Mouse (Mus musculus): ENCODE data around the gene Adnp. TPM values are rescaled to one million over a fixed set of nuclear protein-coding genes. Genes with fewer than 3 reads are reported as not detected.

The Adnp gene
- polyA plus RNA-seq, 1 experiment from 2014 or later = 2.3 TPM

GRCm38 (mm10) chr2:168154090-168154881 is 52.6 kb downstream of the Adnp start:
- Histone ChIP-seq H3K27ac (ENCODE audit: low read depth, low read length) (peak overlapping the region; percentile 18; the same call in 1 of the 2 replicates), H3K36me3 (ENCODE audit: control insufficient read depth, insufficient read depth, low read length) (no peaks in the 10 kb centered on the region), H3K9ac (ENCODE audit: low read depth, low read length) (peak overlapping the region; percentile 43; the same call in 1 of the 2 replicates), H3K4me2 (ENCODE audit: low read length) (peak overlapping the region; percentile 16), H3K4me1 (ENCODE audit: control insufficient read depth, insufficient read depth, low read depth, low read length) (peaks cover 9% of the 10 kb centered on the region), H3K9me3 (ENCODE audit: control insufficient read depth, low read length) (no peaks in the 10 kb centered on the region), H3K27me3 (replicated peaks; ENCODE audit: control insufficient read depth, insufficient read depth, low read length) (no peaks in the 10 kb centered on the region), H3K4me3 (ENCODE audit: low read length) (no peak overlapping the region)
- peak; percentile 87 for ATAC-seq
- 20% methylated on average over 14 of the region's 14 CpGs for WGBS

GRCm38 (mm10) chr2:168149241-168149640 is 57.7 kb downstream of the Adnp start:
- Histone ChIP-seq H3K4me2 (ENCODE audit: low read length) (no peak overlapping the region), H3K36me3 (ENCODE audit: control insufficient read depth, insufficient read depth, low read length) (no peaks in the 10 kb centered on the region), H3K27ac (ENCODE audit: low read depth, low read length) (no peak overlapping the region), H3K27me3 (replicated peaks; ENCODE audit: control insufficient read depth, insufficient read depth, low read length) (no peaks in the 10 kb centered on the region), H3K4me1 (ENCODE audit: control insufficient read depth, insufficient read depth, low read depth, low read length) (peaks cover under 1% of the 10 kb centered on the region; the same call in 1 of the 2 replicates), H3K9me3 (ENCODE audit: control insufficient read depth, low read length) (no peaks in the 10 kb centered on the region), H3K9ac (ENCODE audit: low read depth, low read length) (no peak overlapping the region), H3K4me3 (ENCODE audit: low read length) (no peak overlapping the region)
- no peak for ATAC-seq
- 90% methylated on average over 8 of the region's 8 CpGs for WGBS

GRCm38 (mm10) chr2:168147722-168148432 is 59.0 kb downstream of the Adnp start:
- Histone ChIP-seq H3K9me3 (ENCODE audit: control insufficient read depth, low read length) (no peaks in the 10 kb centered on the region), H3K4me2 (ENCODE audit: low read length) (no peak overlapping the region), H3K9ac (ENCODE audit: low read depth, low read length) (no peak overlapping the region), H3K4me3 (ENCODE audit: low read length) (no peak overlapping the region), H3K27me3 (replicated peaks; ENCODE audit: control insufficient read depth, insufficient read depth, low read length) (no peaks in the 10 kb centered on the region), H3K36me3 (ENCODE audit: control insufficient read depth, insufficient read depth, low read length) (no peaks in the 10 kb centered on the region), H3K4me1 (ENCODE audit: control insufficient read depth, insufficient read depth, low read depth, low read length) (no peaks in the 10 kb centered on the region), H3K27ac (ENCODE audit: low read depth, low read length) (no peak overlapping the region)
- ATAC-seq = no peak
- WGBS = 74% methylated on average over 22 of the region's 22 CpGs

GRCm38 (mm10) chr2:168145437-168145836 is 61.5 kb downstream of the Adnp start:
- ATAC-seq = no peak
- Histone ChIP-seq H3K27ac (ENCODE audit: low read depth, low read length) (no peak overlapping the region), H3K9ac (ENCODE audit: low read depth, low read length) (peak overlapping the region; percentile 31; the same call in 1 of the 2 replicates), H3K9me3 (ENCODE audit: control insufficient read depth, low read length) (no peaks in the 10 kb centered on the region), H3K27me3 (replicated peaks; ENCODE audit: control insufficient read depth, insufficient read depth, low read length) (no peaks in the 10 kb centered on the region), H3K4me3 (ENCODE audit: low read length) (no peak overlapping the region), H3K36me3 (ENCODE audit: control insufficient read depth, insufficient read depth, low read length) (no peaks in the 10 kb centered on the region), H3K4me2 (ENCODE audit: low read length) (no peak overlapping the region), H3K4me1 (ENCODE audit: control insufficient read depth, insufficient read depth, low read depth, low read length) (no peaks in the 10 kb centered on the region)
- 76% methylated on average over 2 of the region's 2 CpGs for WGBS

GRCm38 (mm10) chr2:168143794-168144193 is 63.1 kb downstream of the Adnp start:
- no peaks in the 10 kb centered on the region for H3K36me3 ChIP-seq (ENCODE audit: control insufficient read depth, insufficient read depth, low read length)
- 21% methylated on average over 5 of the region's 5 CpGs for WGBS
- H3K27me3 ChIP-seq (replicated peaks; ENCODE audit: control insufficient read depth, insufficient read depth, low read length) = no peaks in the 10 kb centered on the region
- no peaks in the 10 kb centered on the region for H3K9me3 ChIP-seq (ENCODE audit: control insufficient read depth, low read length)
- peak; percentile 63 for ATAC-seq
- H3K9ac ChIP-seq (ENCODE audit: low read depth, low read length) = no peak overlapping the region
- H3K4me3 ChIP-seq (ENCODE audit: low read length) = no peak overlapping the region
- H3K4me2 ChIP-seq (ENCODE audit: low read length) = no peak overlapping the region
- H3K27ac ChIP-seq (ENCODE audit: low read depth, low read length) = no peak overlapping the region
- H3K4me1 ChIP-seq (ENCODE audit: control insufficient read depth, insufficient read depth, low read depth, low read length) = no peaks in the 10 kb centered on the region

GRCm38 (mm10) chr2:168137161-168137560 is 69.8 kb downstream of the Adnp start:
- 51% methylated on average over 15 of the region's 15 CpGs for WGBS
- ATAC-seq = 0 out of 2 replicates have a peak, but pooled peaks have one; percentile 17
- no peaks in the 10 kb centered on the region for H3K4me1 ChIP-seq (ENCODE audit: control insufficient read depth, insufficient read depth, low read depth, low read length)
- no peaks in the 10 kb centered on the region for H3K9me3 ChIP-seq (ENCODE audit: control insufficient read depth, low read length)
- no peaks in the 10 kb centered on the region for H3K27me3 ChIP-seq (replicated peaks; ENCODE audit: control insufficient read depth, insufficient read depth, low read length)
- no peaks in the 10 kb centered on the region for H3K36me3 ChIP-seq (ENCODE audit: control insufficient read depth, insufficient read depth, low read length)
- H3K9ac ChIP-seq (ENCODE audit: low read depth, low read length) = no peak overlapping the region
- H3K4me3 ChIP-seq (ENCODE audit: low read length) = no peak overlapping the region
- H3K27ac ChIP-seq (ENCODE audit: low read depth, low read length) = no peak overlapping the region
- peak overlapping the region; percentile 24 for H3K4me2 ChIP-seq (ENCODE audit: low read length)

Small RNA genes lying within 50 kb of the gene (microRNA-seq; reads per million reads assigned to microRNA genes)
- gene Gm24561 = not detected

Other genes with a start within 250 kb of the Adnp start
- gene Ripor3, start 196.5 kb downstream of the Adnp start, polyA plus RNA-seq (2015; fragmentation: Nextera tagmentation; extraction: Ambion mirVana) = 0.19 and 0.70 TPM in 2 replicates
- gene Pard6b, start 126.1 kb downstream of the Adnp start, polyA plus RNA-seq (2015; fragmentation: Nextera tagmentation; extraction: Ambion mirVana) = 4.5 and 6.6 TPM in 2 replicates
- 15.1 and 16.8 TPM in 2 replicates for gene Gm20716, start 23.3 kb upstream of the Adnp start, polyA plus RNA-seq (2015; fragmentation: Nextera tagmentation; extraction: Ambion mirVana)
- gene Dpm1, start 23.5 kb upstream of the Adnp start, polyA plus RNA-seq (2015; fragmentation: Nextera tagmentation; extraction: Ambion mirVana) = 60.0 and 67.8 TPM in 2 replicates
- 6.9 and 7.5 TPM in 2 replicates for gene Mocs3, start 23.5 kb upstream of the Adnp start, polyA plus RNA-seq (2015; fragmentation: Nextera tagmentation; extraction: Ambion mirVana)
- gene Kcng1, start 74.6 kb upstream of the Adnp start, polyA plus RNA-seq (2015; fragmentation: Nextera tagmentation; extraction: Ambion mirVana) = 1.9 and 2.0 TPM in 2 replicates